Mouse (Mus musculus) stomach, postnatal 0 days (tissue): Measurements from ENCODE around the gene Rtl1. TPM values are rescaled to one million over a fixed set of nuclear protein-coding genes. Genes with fewer than 3 reads are reported as not detected.

Experiments
- ATAC-seq: fragments of 200-750 bp; cut with Nextera tagmentation; 2 replicates; pipeline ENCODE4 v1.8.0; 2017; ENCODE audit not compliant: low FRiP score, low TSS enrichment
- DNase-seq: peaks from one replicate; pipeline ENCODE4 v3.0.0-alpha.2; 2016; ENCODE audit warnings: low spot score
- H3K27ac ChIP-seq: fragments of 300-500 bp; sonication (generic); replicated peaks from 2 replicates; pipeline ENCODE4 v1.5.1; 2014; ENCODE audit warnings: mild to moderate bottlenecking, control low read depth
- H3K27me3 ChIP-seq: fragments of 300-500 bp; sonication (generic); 2 replicates; pipeline ENCODE4 v1.6.1; 2014; ENCODE audit warnings: low read length; ENCODE audit not compliant: control insufficient read depth, insufficient read depth
- H3K36me3 ChIP-seq: fragments of 300-500 bp; sonication (generic); 2 replicates; pipeline ENCODE4 v1.6.1; 2014; ENCODE audit warnings: low read length, mixed read lengths; ENCODE audit not compliant: control insufficient read depth, insufficient read depth
- H3K4me1 ChIP-seq: fragments of 300-500 bp; sonication (generic); replicated peaks from 2 replicates; pipeline ENCODE4 v1.6.1; 2014; ENCODE audit warnings: antibody characterized with exemption; ENCODE audit not compliant: control insufficient read depth, insufficient read depth
- H3K4me2 ChIP-seq: fragments of 300-500 bp; sonication (generic); replicated peaks from 2 replicates; pipeline ENCODE4 v1.6.1; 2014; ENCODE audit warnings: low read depth, mild to moderate bottlenecking, control low read depth, moderate library complexity
- H3K4me3 ChIP-seq: fragments of 300-500 bp; sonication (generic); 2 replicates; pipeline ENCODE4 v1.5.1; 2014; ENCODE audit warnings: low read depth, low read length, control low read depth
- H3K9ac ChIP-seq: fragments of 300-500 bp; sonication (generic); 2 replicates; pipeline ENCODE4 v1.6.1; 2014; ENCODE audit warnings: mild to moderate bottlenecking, low read length, control low read depth, mixed read lengths
- H3K9me3 ChIP-seq: fragments of 300-500 bp; sonication (generic); 2 replicates; pipeline ENCODE4 v1.6.1; 2016; ENCODE audit warnings: low read length; ENCODE audit not compliant: control insufficient read depth
- CTCF ChIP-seq: IDR thresholded peaks from 2 replicates; pipeline ENCODE4 v1.5.1; 2016; ENCODE audit warnings: antibody characterized with exemption, low read depth, mild to moderate bottlenecking, moderate library complexity
- EP300 ChIP-seq: optimal IDR thresholded peaks from 2 replicates; pipeline ENCODE3; 2016; ENCODE audit warnings: antibody characterized with exemption
- WGBS: fragments of 180-500 bp; shearing (Covaris S2); extraction: QIAGEN DNeasy Blood & Tissue Kit; methylation state at CpG from one replicate; pipeline ENCODE4 v1.1.7; 2014; 5-methylcytosine and 5-hydroxymethylcytosine counted together
- polyA plus RNA-seq: library from polyadenylated mRNA; unstranded; fragments of >200 nt; fragmentation: Nextera tagmentation; extraction: Ambion mirVana; gene quantifications from 2 replicates; pipeline ENCODE4 v1.2.1, GENCODE M21; 2015

Gene Rtl1
- polyA plus RNA-seq, 1 experiment from 2014 or later, result 0.35 TPM

DNA sequence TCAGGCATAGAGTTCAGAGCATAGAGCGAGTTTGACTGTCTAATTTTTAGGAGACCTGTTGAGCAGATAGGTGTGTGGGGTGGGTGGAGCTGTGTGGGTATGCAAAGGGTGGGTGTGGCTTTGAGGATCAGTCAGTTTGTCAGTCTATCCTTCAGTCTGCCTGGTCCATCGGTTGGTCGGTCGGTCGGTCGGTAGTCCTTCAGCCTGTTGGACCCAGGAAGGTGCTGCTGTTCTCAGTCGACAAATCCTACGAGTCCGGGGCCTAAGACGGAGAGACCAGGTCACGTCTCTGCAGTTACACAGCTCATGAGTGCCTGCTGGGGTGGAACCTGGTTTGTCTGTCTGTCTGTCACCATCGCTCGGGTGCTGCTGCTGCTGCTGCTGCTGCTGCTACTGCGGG lies 17.9 kb upstream of the Rtl1 start:
- Histone ChIP-seq H3K9me3 (no peaks in the 10 kb centered on the region), H3K27me3 (no peaks in the 10 kb centered on the region), H3K4me1 (no peaks in the 10 kb centered on the region), H3K9ac (no peak overlapping the region), H3K4me3 (no peak overlapping the region), H3K27ac (no peak overlapping the region), H3K36me3 (no peaks in the 10 kb centered on the region), H3K4me2 (no peak overlapping the region)
- DNase-seq (no peak), ATAC-seq (no peak)
- TF ChIP-seq EP300 (no peak), CTCF (no peak)
- WGBS, result 89% methylated on average over 14 of the region's 14 CpGs

DNA sequence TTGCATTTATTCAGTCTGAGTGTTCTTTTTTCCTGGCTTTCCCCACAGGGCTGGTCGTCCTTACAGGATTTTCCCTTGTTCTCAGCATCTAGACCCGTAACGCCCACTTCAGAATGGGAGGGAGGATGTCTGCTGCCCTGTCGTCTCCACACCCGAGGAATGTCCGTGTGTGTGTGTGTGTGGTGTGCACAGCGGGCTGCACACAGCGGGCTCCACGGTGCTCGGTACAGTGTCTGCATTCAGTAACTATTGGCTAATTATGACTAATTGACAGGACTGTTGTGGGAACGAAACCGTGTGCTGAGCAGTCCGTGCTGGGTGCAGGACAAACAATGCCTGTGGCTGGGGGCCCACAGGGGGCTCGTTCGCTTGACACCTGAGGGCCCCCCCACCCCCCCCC lies 17.0 kb upstream of the Rtl1 start:
- Histone ChIP-seq H3K27me3 (no peaks in the 10 kb centered on the region), H3K36me3 (no peaks in the 10 kb centered on the region), H3K9me3 (no peaks in the 10 kb centered on the region), H3K9ac (no peak overlapping the region), H3K27ac (no peak overlapping the region), H3K4me3 (no peak overlapping the region), H3K4me1 (no peaks in the 10 kb centered on the region), H3K4me2 (no peak overlapping the region)
- WGBS, result 43% methylated on average over 15 of the region's 15 CpGs
- DNase-seq (no peak), ATAC-seq (peak; percentile 71)
- no peak for TF ChIP-seq CTCF
- TF ChIP-seq EP300, result no peak

DNA sequence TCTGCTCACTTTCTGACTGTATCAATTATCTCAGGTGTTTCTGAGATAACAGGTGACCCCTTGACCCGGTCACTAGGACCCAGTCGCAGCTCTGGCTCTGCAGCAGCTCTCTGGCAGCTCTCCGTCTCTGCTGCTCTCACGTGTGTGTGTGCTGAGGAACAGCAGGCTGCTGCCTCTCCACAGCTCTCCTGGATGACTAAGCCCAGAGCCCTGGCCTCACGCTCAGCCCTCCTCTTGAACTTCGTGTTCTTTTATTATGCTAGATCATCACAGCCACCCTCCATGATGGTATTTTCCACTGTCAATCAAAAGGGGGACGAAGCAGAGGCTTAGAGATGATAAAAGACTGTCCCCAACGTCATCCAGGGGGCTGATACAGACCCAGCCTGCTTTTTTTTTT lies 15.2 kb upstream of the Rtl1 start:
- ATAC-seq, result 0 out of 2 replicates have a peak, but pooled peaks have one; percentile 36
- DNase-seq, result no peak
- no peak overlapping the region for H3K4me3 ChIP-seq
- H3K36me3 ChIP-seq, result no peaks in the 10 kb centered on the region
- no peaks in the 10 kb centered on the region for H3K4me1 ChIP-seq
- no peak overlapping the region for H3K4me2 ChIP-seq
- no peak overlapping the region for H3K9ac ChIP-seq
- WGBS, result 49% methylated on average over 8 of the region's 8 CpGs
- H3K27ac ChIP-seq, result no peak overlapping the region
- TF ChIP-seq EP300 (no peak), CTCF (no peak)
- no peaks in the 10 kb centered on the region for H3K27me3 ChIP-seq
- no peaks in the 10 kb centered on the region for H3K9me3 ChIP-seq

DNA sequence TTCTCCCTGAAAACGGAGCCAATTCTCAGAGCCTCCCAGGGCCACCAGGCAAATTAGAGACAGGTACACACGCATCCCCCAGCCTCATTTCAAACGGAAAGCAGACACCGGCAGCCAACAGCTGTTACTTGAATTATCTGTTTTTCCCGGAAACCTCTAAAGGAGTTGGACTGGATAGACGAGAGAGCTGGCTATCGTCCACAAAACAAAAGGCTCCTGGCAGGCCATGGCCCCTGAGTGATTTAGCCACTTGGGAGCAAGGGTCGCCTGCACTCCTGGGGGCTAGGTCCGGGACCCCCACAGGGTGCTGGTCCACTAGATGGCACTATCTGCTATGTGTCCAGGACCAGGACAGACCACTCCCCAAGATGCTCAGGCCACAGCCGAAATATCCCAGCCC lies 14.3 kb upstream of the Rtl1 start:
- no peak overlapping the region for H3K9ac ChIP-seq
- H3K4me3 ChIP-seq, result no peak overlapping the region
- no peaks in the 10 kb centered on the region for H3K27me3 ChIP-seq
- no peak overlapping the region; the same call in 1 of the 2 replicates for H3K4me2 ChIP-seq
- no peaks in the 10 kb centered on the region for H3K4me1 ChIP-seq
- H3K9me3 ChIP-seq, result no peaks in the 10 kb centered on the region
- WGBS, result 44% methylated on average over 10 of the region's 10 CpGs
- ATAC-seq (no peak), DNase-seq (no peak)
- no peaks in the 10 kb centered on the region for H3K36me3 ChIP-seq
- H3K27ac ChIP-seq, result no peak overlapping the region
- TF ChIP-seq EP300 (no peak), CTCF (peak; percentile 23; the same call in 1 of the 2 replicates)

DNA sequence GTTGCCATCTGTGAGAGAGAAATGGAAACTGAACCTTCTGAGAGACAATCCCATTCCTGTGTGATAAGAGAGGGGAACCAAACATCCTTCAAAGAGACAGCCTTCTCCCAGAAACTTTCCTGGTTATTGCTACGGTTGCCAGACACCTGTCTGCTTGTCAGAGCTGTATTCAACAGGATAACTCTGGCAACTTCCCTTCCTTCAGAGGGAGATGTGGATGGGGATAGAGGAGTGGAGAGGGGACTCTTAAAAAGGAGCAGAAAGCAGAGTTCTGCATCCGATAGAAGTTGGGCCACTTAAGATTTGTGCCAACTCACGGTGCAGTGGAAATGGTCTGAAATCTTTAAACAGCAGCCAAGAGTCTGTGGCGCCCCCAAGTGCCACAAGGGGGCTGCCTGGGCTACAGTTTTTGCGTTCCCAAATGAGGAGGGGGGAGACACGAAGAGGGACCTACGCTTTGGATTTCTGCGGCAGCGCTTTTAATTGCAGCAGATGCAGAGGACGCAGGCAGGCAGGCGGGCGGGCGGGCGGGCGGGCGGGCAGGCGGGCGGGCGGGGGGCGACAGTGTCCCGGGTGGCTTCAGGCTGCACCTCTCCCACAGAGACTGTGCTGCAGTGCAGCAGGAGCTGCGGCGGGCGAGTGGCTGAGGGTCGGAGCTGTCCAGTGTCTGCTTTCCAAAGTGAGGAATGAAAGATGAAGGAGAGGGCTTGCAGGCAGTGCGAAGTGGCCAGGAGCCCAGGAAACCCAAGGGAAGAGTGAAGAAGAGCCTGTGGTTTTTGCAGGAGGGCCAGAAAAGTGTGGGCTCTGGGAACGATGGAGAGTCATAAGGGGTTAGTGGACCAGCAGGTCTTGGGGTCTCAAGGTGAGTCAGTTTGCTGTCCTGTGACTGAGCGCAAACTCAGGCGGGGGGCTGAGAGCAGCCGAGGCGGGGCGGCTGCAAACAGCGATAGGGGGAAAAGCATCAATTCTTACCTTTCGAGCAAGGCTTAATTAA lies 12.6 kb upstream of the Rtl1 start:
- Histone ChIP-seq H3K4me2 (no peak overlapping the region; the same call in 1 of the 2 replicates), H3K27me3 (no peaks in the 10 kb centered on the region), H3K36me3 (no peaks in the 10 kb centered on the region), H3K9me3 (no peaks in the 10 kb centered on the region), H3K4me1 (no peaks in the 10 kb centered on the region), H3K4me3 (no peak overlapping the region), H3K9ac (no peak overlapping the region), H3K27ac (no peak overlapping the region)
- ATAC-seq (no peak), DNase-seq (peak; percentile 12)
- 47% methylated on average over 33 of the region's 34 CpGs for WGBS
- peak; percentile 33 for TF ChIP-seq CTCF
- no peak for TF ChIP-seq EP300
